Mouse (Mus musculus) CD4-positive, CD25-positive, alpha-beta regulatory T cell, adult 2 months (primary cell): ENCODE measurements around the gene Gm10309.
A peak's percentile ranks its signal among the peaks of the same experiment; 100 is the strongest.

ENCODE experiments used
- DNase-seq: peaks from one replicate; pipeline ENCODE4 v3.0.0-alpha.2; 2012; ENCODE audit warnings: low read depth, low spot score

Gene Gm10309

GRCm38 (mm10) chr17:86505183-86505631 is at the start of gene Gm10309:
TSS of gene Gm10309 (minus strand) at chr17:86505232.
- no peak for DNase-seq

- DNase-seq, result no peak
Observed at GRCm38 (mm10) chr17:86551995-86552394, 47.0 kb upstream of the Gm10309 start.

- DNase-seq, result no peak
Observed at GRCm38 (mm10) chr17:86551561-86551960, 46.5 kb upstream of the Gm10309 start.

GRCm38 (mm10) chr17:86549128-86549527 is 44.1 kb upstream of the Gm10309 start:
- no peak for DNase-seq

- DNase-seq, result no peak
Observed at GRCm38 (mm10) chr17:86546529-86546928, 41.5 kb upstream of the Gm10309 start.

- no peak for DNase-seq
Observed at GRCm38 (mm10) chr17:86539881-86540430, 34.9 kb upstream of the Gm10309 start.

GRCm38 (mm10) chr17:86535827-86536656 is 31.0 kb upstream of the Gm10309 start:
- DNase-seq, result peak; percentile 85

GRCm38 (mm10) chr17:86535096-86535495 is 30.1 kb upstream of the Gm10309 start:
- no peak for DNase-seq

GRCm38 (mm10) chr17:86533549-86533851 is 28.5 kb upstream of the Gm10309 start:
- DNase-seq, result no peak

GRCm38 (mm10) chr17:86532783-86533548 is 27.9 kb upstream of the Gm10309 start:
- DNase-seq, result no peak

- DNase-seq, result no peak
Observed at GRCm38 (mm10) chr17:86531231-86531630, 26.2 kb upstream of the Gm10309 start.

- no peak for DNase-seq
Observed at GRCm38 (mm10) chr17:86529411-86529810, 24.4 kb upstream of the Gm10309 start.

- DNase-seq, result no peak
Observed at GRCm38 (mm10) chr17:86529003-86529402, 24.0 kb upstream of the Gm10309 start.

GRCm38 (mm10) chr17:86527298-86527697 is 22.3 kb upstream of the Gm10309 start:
- DNase-seq, result no peak

GRCm38 (mm10) chr17:86526016-86526415 is 21.0 kb upstream of the Gm10309 start:
- no peak for DNase-seq

- no peak for DNase-seq
Observed at GRCm38 (mm10) chr17:86525075-86525474, 20.0 kb upstream of the Gm10309 start.

- DNase-seq, result no peak
Observed at GRCm38 (mm10) chr17:86523843-86524242, 18.8 kb upstream of the Gm10309 start.

GRCm38 (mm10) chr17:86523374-86523773 is 18.3 kb upstream of the Gm10309 start:
- DNase-seq, result no peak

GRCm38 (mm10) chr17:86522649-86523048 is 17.6 kb upstream of the Gm10309 start:
- no peak for DNase-seq

- DNase-seq, result no peak
Observed at GRCm38 (mm10) chr17:86521252-86521651, 16.2 kb upstream of the Gm10309 start.

- DNase-seq, result no peak
Observed at GRCm38 (mm10) chr17:86518604-86519003, 13.6 kb upstream of the Gm10309 start.

GRCm38 (mm10) chr17:86516630-86517029 is 11.6 kb upstream of the Gm10309 start:
- no peak for DNase-seq
